Mouse (Mus musculus) embryonic fibroblast, embryonic 13.5 days (primary cell): ENCODE results near the gene Rbm20.

Experiments used
- CTCF ChIP-seq: IDR thresholded peaks from 2 replicates; pipeline ENCODE4 v1.5.1; 2011; ENCODE audit warnings: mild to moderate bottlenecking, control low read depth, low read length, moderate library complexity, borderline replicate concordance; ENCODE audit not compliant: insufficient read depth
- POLR2A ChIP-seq: IDR thresholded peaks from 2 replicates; pipeline ENCODE4 v1.6.1; 2011; ENCODE audit warnings: low read depth, mild to moderate bottlenecking, control low read depth, low read length, moderate library complexity

DNA sequence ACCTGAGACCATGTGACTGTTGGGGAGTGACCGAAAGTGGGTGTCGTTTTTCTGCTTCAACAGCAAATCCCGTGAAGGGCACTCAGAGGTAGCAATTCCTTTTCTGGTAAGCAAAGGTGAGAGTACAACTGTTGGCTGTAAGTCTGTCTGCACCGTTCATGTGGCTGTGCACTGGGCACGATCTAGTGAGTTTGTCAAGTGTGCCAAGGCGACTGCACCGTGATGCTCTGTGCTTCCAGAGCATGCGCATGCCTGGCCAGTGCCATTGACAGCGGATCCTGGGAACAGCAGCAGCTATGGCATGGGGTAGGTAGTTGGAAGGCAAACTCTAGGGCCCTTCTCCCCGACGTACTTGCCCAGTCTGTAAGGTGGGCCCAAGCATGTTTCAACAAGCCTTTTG is 49.6 kb downstream of the Rbm20 start:
- TF ChIP-seq POLR2A: no peak
- no peak for TF ChIP-seq CTCF
